Mouse (Mus musculus): Measurements from ENCODE around the gene Nup98.

DNA sequence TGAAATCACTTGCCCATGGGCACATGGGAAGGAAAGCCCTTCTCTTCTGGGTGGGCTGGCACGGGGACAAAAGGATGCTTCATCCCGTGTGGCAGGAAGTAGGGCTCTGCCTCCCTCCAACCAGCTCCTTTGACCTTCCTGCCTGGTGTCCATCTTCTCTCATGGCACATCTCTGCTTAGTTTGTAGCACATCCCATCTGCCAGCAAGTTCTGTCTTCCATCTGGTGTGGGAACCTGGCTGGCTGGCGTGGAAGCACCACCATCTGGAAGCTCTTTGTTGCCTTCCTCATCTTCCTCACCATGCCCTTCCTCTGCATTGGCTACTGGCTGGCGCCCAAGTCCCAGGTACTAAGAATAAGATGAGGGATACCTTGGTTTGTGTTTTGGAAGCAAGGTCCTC is 122.6 kb downstream of the Nup98 start:
- TF ChIP-seq CTCF (IDR thresholded peaks at IDR 0.05; ENCODE audit: low read depth, low read length) (no peak), POLR2A (IDR thresholded peaks at IDR 0.05; ENCODE audit: extremely low read depth, insufficient read depth, low read length) (no peak)
